Mouse (Mus musculus) brain, adult 2 months (tissue): ENCODE results near the gene Auts2.

Experiments
- DNase-seq: peaks from one replicate; pipeline ENCODE4 v3.0.0; 2011; ENCODE audit warnings: low read depth, low spot score

Gene Auts2

GRCm38 (mm10) chr5:132013296-132013695 lies 529.8 kb downstream of the Auts2 start:
- DNase-seq: no peak

- DNase-seq: peak; percentile 94
Measured at GRCm38 (mm10) chr5:132011795-132012194, 531.3 kb downstream of the Auts2 start.

- DNase-seq: no peak
Measured at GRCm38 (mm10) chr5:132008703-132009222, 534.4 kb downstream of the Auts2 start.

- DNase-seq: no peak
Measured at GRCm38 (mm10) chr5:132007907-132008306, 535.2 kb downstream of the Auts2 start.

- no peak for DNase-seq
Measured at GRCm38 (mm10) chr5:131992681-131993211, 550.4 kb downstream of the Auts2 start.

- peak; percentile 74 for DNase-seq
Measured at GRCm38 (mm10) chr5:131992268-131992667, 550.9 kb downstream of the Auts2 start.

- DNase-seq: no peak
Measured at GRCm38 (mm10) chr5:131990532-131990931, 552.6 kb downstream of the Auts2 start.

- peak; percentile 57 for DNase-seq
Measured at GRCm38 (mm10) chr5:131981451-131981850, 561.7 kb downstream of the Auts2 start.

GRCm38 (mm10) chr5:131978939-131979338 lies 564.2 kb downstream of the Auts2 start:
- peak; percentile 24 for DNase-seq

- peak; percentile 31 for DNase-seq
Measured at GRCm38 (mm10) chr5:131977497-131977896, 565.6 kb downstream of the Auts2 start.

GRCm38 (mm10) chr5:131971901-131972300 lies 571.2 kb downstream of the Auts2 start:
- DNase-seq: no peak

GRCm38 (mm10) chr5:131965499-131965898 lies 577.6 kb downstream of the Auts2 start:
- peak; percentile 74 for DNase-seq

- no peak for DNase-seq
Measured at GRCm38 (mm10) chr5:131963565-131963964, 579.6 kb downstream of the Auts2 start.

- peak; percentile 37 for DNase-seq
Measured at GRCm38 (mm10) chr5:131961859-131962258, 581.3 kb downstream of the Auts2 start.

- no peak for DNase-seq
Measured at GRCm38 (mm10) chr5:131960432-131960831, 582.7 kb downstream of the Auts2 start.

GRCm38 (mm10) chr5:131956998-131957397 lies 586.1 kb downstream of the Auts2 start:
- DNase-seq: no peak

- DNase-seq: no peak
Measured at GRCm38 (mm10) chr5:131956090-131956489, 587.1 kb downstream of the Auts2 start.

GRCm38 (mm10) chr5:131955227-131956016 lies 587.7 kb downstream of the Auts2 start:
- DNase-seq: peak; percentile 33

- peak; percentile 24 for DNase-seq
Measured at GRCm38 (mm10) chr5:131948571-131949151, 594.5 kb downstream of the Auts2 start.

GRCm38 (mm10) chr5:131946801-131947200 lies 596.3 kb downstream of the Auts2 start:
- DNase-seq: no peak

- no peak for DNase-seq
Measured at GRCm38 (mm10) chr5:131944761-131945160, 598.4 kb downstream of the Auts2 start.

- DNase-seq: no peak
Measured at GRCm38 (mm10) chr5:131928696-131929095, 614.4 kb downstream of the Auts2 start.

- no peak for DNase-seq
Measured at GRCm38 (mm10) chr5:131922759-131923158, 620.4 kb downstream of the Auts2 start.
